Comparison of ENCODE assay signal across 13 mouse cellular contexts in the genomic region with DNA sequence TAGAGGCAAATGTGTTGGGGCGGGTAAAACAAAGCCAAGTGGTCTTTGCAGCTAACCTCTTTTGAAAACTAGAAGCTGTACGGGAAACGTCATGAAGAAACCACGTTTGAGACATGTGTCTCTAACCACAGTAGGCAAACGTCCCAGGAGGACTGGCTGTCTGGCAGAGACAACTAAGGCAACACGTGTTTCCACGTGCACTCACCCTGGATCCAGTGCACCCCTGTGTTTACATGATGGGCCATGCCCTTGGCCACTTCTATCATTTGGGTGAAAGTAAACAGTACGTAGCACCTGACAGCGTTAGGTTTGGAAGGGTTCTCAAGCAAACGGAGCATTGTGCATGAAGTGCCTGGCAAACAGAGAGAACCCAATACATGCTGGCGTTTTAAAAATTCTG. TPM values are rescaled to one million over a fixed set of nuclear protein-coding genes. Genes with fewer than 3 reads are reported as not detected.
A peak's percentile ranks its signal among the peaks of the same experiment; 100 is the strongest.
DNase-seq lines count a peak whose midpoint lies in the region; ATAC-seq and TF ChIP-seq lines count a peak whose summit lies in the region.
"Had no signal": no experiment of that assay in that cellular context is flagged by ENCODE, and none has a peak within 500 bp of the region (broad histone marks: within the 10 kb centered on the region; RNA-seq: fewer than 3 reads in every experiment).

No protein-coding gene starts in this region.

- peak; percentile 66 for DNase-seq in adrenal gland, postnatal 14 days
- no peak for DNase-seq in adrenal gland, adult 8-10 months
- peak; percentile 29 for DNase-seq in lung, adult 2 months
- DNase-seq in lung, postnatal 0 days (ENCODE audit: low spot score): no peak
- peak; percentile 32 for DNase-seq in lung, postnatal 36 days
- peak; percentile 45 to 61 for DNase-seq in thymus, postnatal 36 days
- DNase-seq in layer of hippocampus, adult 8-10 months (ENCODE audit: low spot score in 2 of 2): no peak
- no peak for DNase-seq in hindbrain, postnatal 0 days (ENCODE audit: low spot score)
- DNase-seq: kidney, adult 2 months had no signal

- no peaks in the 10 kb centered on the region for H3K27me3 ChIP-seq in lung, postnatal 0 days (replicated peaks; ENCODE audit: insufficient read depth, low read length)
- no peaks in the 10 kb centered on the region for H3K27me3 ChIP-seq in hindbrain, postnatal 0 days (ENCODE audit: insufficient read depth, low read length)
- H3K27me3 ChIP-seq: embryonic facial prominence, embryonic 12.5 days had no signal

- no peak overlapping the region for H3K4me3 ChIP-seq in lung, adult 2 months (replicated peaks; ENCODE audit: extremely low read depth, low read depth, low read length)
- no peak overlapping the region for H3K4me3 ChIP-seq in lung, postnatal 0 days (ENCODE audit: low read depth, low read length)
- no peak overlapping the region for H3K4me3 ChIP-seq in hindbrain, postnatal 0 days (ENCODE audit: low read length)
- H3K4me3 ChIP-seq: embryonic facial prominence, embryonic 12.5 days; hindbrain, embryonic 13.5 days had no signal

- H3K4me2 ChIP-seq in lung, postnatal 0 days (replicated peaks; ENCODE audit: low read depth, low read length): no peak overlapping the region
- H3K4me2 ChIP-seq in hindbrain, postnatal 0 days (ENCODE audit: low read depth, low read length): no peak overlapping the region
- H3K4me2 ChIP-seq: embryonic facial prominence, embryonic 12.5 days; hindbrain, embryonic 13.5 days had no signal

- no peak for TF ChIP-seq POLR2A in lung, adult 2 months (IDR thresholded peaks at IDR 0.05; ENCODE audit: borderline replicate concordance, extremely low read depth, low read depth, low read length)

- TF ChIP-seq EP300 in lung, postnatal 0 days (IDR thresholded peaks at IDR 0.05): no peak

- 29% methylated on average over 11 of the region's 11 CpGs for WGBS in lung, adult 2 months
- 25% methylated on average over 11 of the region's 11 CpGs for WGBS in lung, postnatal 0 days
- WGBS in hindbrain, postnatal 0 days: 60% methylated on average over 11 of the region's 11 CpGs

- no peak for ATAC-seq in lung, postnatal 0 days
- ATAC-seq in hindbrain, postnatal 0 days: no peak
- ATAC-seq: forebrain, embryonic 16.5 days had no signal

- no peak overlapping the region for H3K27ac ChIP-seq in lung, postnatal 0 days (ENCODE audit: low read length)
- no peak overlapping the region for H3K27ac ChIP-seq in hindbrain, postnatal 0 days
- H3K27ac ChIP-seq: embryonic facial prominence, embryonic 12.5 days; hindbrain, embryonic 13.5 days; macrophage had no signal

- TF ChIP-seq CTCF in lung, adult 2 months (IDR thresholded peaks at IDR 0.05; ENCODE audit: insufficient read depth, low read length): no peak
- no peak for TF ChIP-seq CTCF in lung, postnatal 0 days (IDR thresholded peaks at IDR 0.05)
- TF ChIP-seq CTCF in hindbrain, postnatal 0 days (IDR thresholded peaks at IDR 0.05; ENCODE audit: low read depth): no peak

- H3K9me3 ChIP-seq in lung, postnatal 0 days (ENCODE audit: low read length): no peaks in the 10 kb centered on the region
- no peaks in the 10 kb centered on the region for H3K9me3 ChIP-seq in hindbrain, postnatal 0 days (ENCODE audit: low read length)
- H3K9me3 ChIP-seq: embryonic facial prominence, embryonic 12.5 days; hindbrain, embryonic 13.5 days had no signal

- H3K9ac ChIP-seq in lung, postnatal 0 days (replicated peaks; ENCODE audit: low read depth): no peak overlapping the region
- no peak overlapping the region for H3K9ac ChIP-seq in hindbrain, postnatal 0 days (replicated peaks; ENCODE audit: low read length)
- H3K9ac ChIP-seq: embryonic facial prominence, embryonic 12.5 days; hindbrain, embryonic 13.5 days had no signal

- H3K4me1 ChIP-seq in lung, adult 2 months (ENCODE audit: control insufficient read depth, insufficient read depth, low read length): peaks cover 2% of the 10 kb centered on the region; the same call in 1 of the 2 replicates
- H3K4me1 ChIP-seq in lung, postnatal 0 days (ENCODE audit: insufficient read depth, low read depth, low read length): 0 out of 2 replicates have a peak, but pooled peaks cover 4% of the 10 kb centered on the region
- H3K4me1 ChIP-seq in hindbrain, postnatal 0 days (ENCODE audit: insufficient read depth, low read length): no peaks in the 10 kb centered on the region
- H3K4me1 ChIP-seq: embryonic facial prominence, embryonic 12.5 days had no signal

- H3K36me3 ChIP-seq in lung, postnatal 0 days (ENCODE audit: insufficient read depth, low read length): no peaks in the 10 kb centered on the region
- H3K36me3 ChIP-seq in hindbrain, postnatal 0 days (ENCODE audit: insufficient read depth, low read length): no peaks in the 10 kb centered on the region
- H3K36me3 ChIP-seq: embryonic facial prominence, embryonic 12.5 days; hindbrain, embryonic 13.5 days had no signal

RNA-seq across cellular contexts. Expression of gene Lekr1, which starts 2.9 kb away (rescaled TPM):
- 3.7 and 4.3 TPM in 2 replicates for total RNA-seq in adrenal gland, postnatal 14 days (2021)
- total RNA-seq in adrenal gland, adult 8-10 months (2022): 1 to 10 TPM; 2.3 to 3.8 (median 3.1) TPM
- 0.75 and 1.3 TPM in 2 replicates for polyA plus RNA-seq in lung, adult 2 months (2012; rRNA removed)
- 4.3 and 6.4 TPM in 2 replicates for polyA plus RNA-seq in lung, postnatal 0 days (2015; fragmentation: Nextera tagmentation; extraction: Ambion mirVana)
- 1 to 10 TPM; 6.6 to 8.8 (median 7.4) TPM for total RNA-seq in layer of hippocampus, adult 8-10 months (2022)
- total RNA-seq in hindbrain, postnatal 0 days (2014; rRNA removed): 2.5 and 2.9 TPM in 2 replicates
- 6.6 and 6.8 TPM in 2 replicates for polyA plus RNA-seq in hindbrain, postnatal 0 days (2015; fragmentation: Nextera tagmentation; extraction: Ambion mirVana)

Comparison
In these comparisons a context has a peak if more than half of its experiments do, and no peak if none do; other contexts are left out.
1. DNase-seq: peak in adrenal gland, postnatal 14 days (single experiment), lung, adult 2 months (single experiment), lung, postnatal 36 days (single experiment) and thymus, postnatal 36 days (2 of 2); none in adrenal gland, adult 8-10 months (single experiment), lung, postnatal 0 days (single experiment), layer of hippocampus, adult 8-10 months (0 of 2) and hindbrain, postnatal 0 days (single experiment).